Mouse (Mus musculus): ENCODE measurements around the gene Tmsb15l. TPM values are rescaled to one million over a fixed set of nuclear protein-coding genes. Genes with fewer than 3 reads are reported as not detected.
"Not testable (repeated sequence)": the region's sequence is repeated elsewhere in the genome, so short reads cannot be mapped to it uniquely, and the experiment has no call there.

Tmsb15l gene
- total RNA-seq, 1 experiment, result 4.6 TPM

DNA sequence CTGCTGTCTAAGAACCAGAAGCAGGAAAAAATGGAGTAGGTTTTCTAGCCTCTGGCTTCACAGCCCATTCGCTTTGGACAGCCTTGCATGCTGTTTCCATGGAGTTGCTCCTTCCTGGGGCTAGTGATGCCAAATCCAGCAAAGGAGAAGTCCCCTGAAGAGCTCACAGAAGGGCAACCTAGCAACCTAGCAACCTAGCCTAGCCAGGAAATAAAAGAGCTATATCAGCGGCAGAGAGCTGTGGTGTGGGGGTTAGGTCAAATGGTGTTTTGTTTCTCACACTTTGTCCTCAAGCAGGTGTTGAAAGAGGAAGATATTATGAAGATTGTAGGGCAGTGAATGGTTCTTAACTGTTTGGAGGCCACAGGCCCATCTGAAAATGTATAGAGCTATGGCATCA, 14.6 kb upstream of the Tmsb15l start:
- DNase-seq (ENCODE audit: low read depth, low spot score), result no peak
- Histone ChIP-seq H3K36me3 (ENCODE audit: control insufficient read depth, insufficient read depth, low read length, poor library complexity, severe bottlenecking) (no peaks in the 10 kb centered on the region), H3K4me3 (ENCODE audit: insufficient read depth in 1 of 2, low read depth in 1 of 2, low read length in 2 of 2, poor library complexity in 1 of 2, severe bottlenecking in 1 of 2) (no peak overlapping the region), H3K9ac (ENCODE audit: insufficient read depth, low read depth, low read length, poor library complexity, severe bottlenecking) (no peak overlapping the region), H3K27ac (ENCODE audit: insufficient read depth, low read depth, low read length, poor library complexity, severe bottlenecking) (no peak overlapping the region), H3K4me1 (ENCODE audit: control insufficient read depth in 2 of 2, insufficient read depth in 2 of 2, low read length in 2 of 2, poor library complexity in 1 of 2) (peaks cover 0 to 3% of the 10 kb centered on the region in 2 experiments; a peak in 1 of 4 replicates), H3K9me3 (ENCODE audit: control insufficient read depth, insufficient read depth, low read depth, low read length) (no peaks in the 10 kb centered on the region)
- TF ChIP-seq MAFK (IDR thresholded peaks at IDR 0.05; ENCODE audit: insufficient read depth, low read depth, low read length) (no peak), HCFC1 (IDR thresholded peaks at IDR 0.05; ENCODE audit: borderline replicate concordance, insufficient read depth, low read length) (no peak), ZNF384 (IDR thresholded peaks at IDR 0.05; ENCODE audit: low read depth, low read length) (no peak), CHD2 (IDR thresholded peaks at IDR 0.05; ENCODE audit: low read depth, low read length) (no peak), ZC3H11A (IDR thresholded peaks at IDR 0.05; ENCODE audit: borderline replicate concordance, low read depth, low read length) (no peak)
- in situ Hi-C loops (cut with MboI; ENCODE audit: low sequenced_read_pairs in 2 of 2, unreplicated experiment in 2 of 2), result no loop called here

- TF ChIP-seq ZNF384 (IDR thresholded peaks at IDR 0.05; ENCODE audit: low read depth, low read length) (no peak), HCFC1 (IDR thresholded peaks at IDR 0.05; ENCODE audit: borderline replicate concordance, insufficient read depth, low read length) (no peak), ZC3H11A (IDR thresholded peaks at IDR 0.05; ENCODE audit: borderline replicate concordance, low read depth, low read length) (no peak), MAFK (IDR thresholded peaks at IDR 0.05; ENCODE audit: insufficient read depth, low read depth, low read length) (no peak), CHD2 (IDR thresholded peaks at IDR 0.05; ENCODE audit: low read depth, low read length) (no peak)
- Histone ChIP-seq H3K4me1 (ENCODE audit: control insufficient read depth in 2 of 2, insufficient read depth in 2 of 2, low read length in 2 of 2, poor library complexity in 1 of 2) (peaks cover 0 to 1% of the 10 kb centered on the region in 2 experiments; a peak in 1 of 4 replicates), H3K9me3 (ENCODE audit: control insufficient read depth, insufficient read depth, low read depth, low read length) (no peaks in the 10 kb centered on the region), H3K9ac (ENCODE audit: insufficient read depth, low read depth, low read length, poor library complexity, severe bottlenecking) (no peak overlapping the region), H3K4me3 (ENCODE audit: insufficient read depth in 1 of 2, low read depth in 1 of 2, low read length in 2 of 2, poor library complexity in 1 of 2, severe bottlenecking in 1 of 2) (no peak overlapping the region), H3K27ac (ENCODE audit: insufficient read depth, low read depth, low read length, poor library complexity, severe bottlenecking) (no peak overlapping the region), H3K36me3 (ENCODE audit: control insufficient read depth, insufficient read depth, low read length, poor library complexity, severe bottlenecking) (no peaks in the 10 kb centered on the region)
- in situ Hi-C loops (cut with MboI; ENCODE audit: low sequenced_read_pairs in 2 of 2, unreplicated experiment in 2 of 2), result no loop called here
- DNase-seq (ENCODE audit: low read depth, low spot score), result no peak
Observed at GRCm38 (mm10) chrX:136986039-136986438, 9.4 kb upstream of the Tmsb15l start.

DNA sequence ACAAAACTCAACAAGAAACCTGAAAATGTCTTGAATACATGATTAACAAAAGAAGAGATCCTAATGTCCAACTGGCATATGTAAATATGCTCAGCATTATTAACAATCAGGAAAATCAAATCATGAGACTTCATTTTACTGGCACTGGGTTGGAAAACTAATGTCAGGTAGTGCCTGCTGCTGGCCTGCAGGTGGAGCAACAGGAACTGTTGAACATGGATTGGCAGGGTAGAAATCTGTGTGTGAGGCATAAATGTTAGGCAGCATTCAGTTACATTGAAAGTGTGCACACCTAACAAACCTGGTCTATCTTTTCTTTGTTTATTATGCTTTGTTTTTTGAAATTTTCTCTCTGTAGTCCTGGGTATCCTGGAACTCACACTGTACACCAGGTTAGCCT, 1.9 kb upstream of the Tmsb15l start:
- Histone ChIP-seq H3K36me3 (ENCODE audit: control insufficient read depth, insufficient read depth, low read length, poor library complexity, severe bottlenecking) (no peaks in the 10 kb centered on the region), H3K27ac (ENCODE audit: insufficient read depth, low read depth, low read length, poor library complexity, severe bottlenecking) (no peak overlapping the region), H3K4me1 (ENCODE audit: control insufficient read depth in 2 of 2, insufficient read depth in 2 of 2, low read length in 2 of 2, poor library complexity in 1 of 2) (no peaks in the 10 kb centered on the region), H3K4me3 (ENCODE audit: insufficient read depth in 1 of 2, low read depth in 1 of 2, low read length in 2 of 2, poor library complexity in 1 of 2, severe bottlenecking in 1 of 2) (peak overlapping the region in 1 of 2 experiments; percentile 64; a peak in 2 of 4 replicates), H3K9ac (ENCODE audit: insufficient read depth, low read depth, low read length, poor library complexity, severe bottlenecking) (no peak overlapping the region), H3K9me3 (ENCODE audit: control insufficient read depth, insufficient read depth, low read depth, low read length) (no peaks in the 10 kb centered on the region)
- no peak for DNase-seq (ENCODE audit: low read depth, low spot score)
- in situ Hi-C loops (cut with MboI; ENCODE audit: low sequenced_read_pairs in 2 of 2, unreplicated experiment in 2 of 2), result no loop called here
- no peak for TF ChIP-seq MAFK (IDR thresholded peaks at IDR 0.05; ENCODE audit: insufficient read depth, low read depth, low read length)
- TF ChIP-seq ZNF384 (IDR thresholded peaks at IDR 0.05; ENCODE audit: low read depth, low read length), result no peak
- no peak for TF ChIP-seq CHD2 (IDR thresholded peaks at IDR 0.05; ENCODE audit: low read depth, low read length)
- no peak for TF ChIP-seq HCFC1 (IDR thresholded peaks at IDR 0.05; ENCODE audit: borderline replicate concordance, insufficient read depth, low read length)
- TF ChIP-seq ZC3H11A (IDR thresholded peaks at IDR 0.05; ENCODE audit: borderline replicate concordance, low read depth, low read length), result no peak

- H3K27ac ChIP-seq (ENCODE audit: insufficient read depth, low read depth, low read length, poor library complexity, severe bottlenecking); H3K9me3 ChIP-seq (ENCODE audit: control insufficient read depth, insufficient read depth, low read depth, low read length); DNase-seq (ENCODE audit: low read depth, low spot score); in situ Hi-C loops (cut with MboI; ENCODE audit: low sequenced_read_pairs in 2 of 2, unreplicated experiment in 2 of 2); H3K36me3 ChIP-seq (ENCODE audit: control insufficient read depth, insufficient read depth, low read length, poor library complexity, severe bottlenecking); H3K4me1 ChIP-seq (ENCODE audit: control insufficient read depth in 2 of 2, insufficient read depth in 2 of 2, low read length in 2 of 2, poor library complexity in 1 of 2): not testable (repeated sequence)
- H3K4me3 ChIP-seq (ENCODE audit: insufficient read depth in 1 of 2, low read depth in 1 of 2, low read length in 2 of 2, poor library complexity in 1 of 2, severe bottlenecking in 1 of 2), result peak within 1 kb of the TSS; percentile 73 to 77
- peak within 1 kb of the TSS; percentile 43 for H3K9ac ChIP-seq (ENCODE audit: insufficient read depth, low read depth, low read length, poor library complexity, severe bottlenecking)
Observed at GRCm38 (mm10) chrX:136975397-136975796, 1.3 kb downstream of the Tmsb15l start, which contains the start of gene Tmsb15b2. Gene Tmsb15b2 (minus strand): TSS chrX:136975497.

DNA sequence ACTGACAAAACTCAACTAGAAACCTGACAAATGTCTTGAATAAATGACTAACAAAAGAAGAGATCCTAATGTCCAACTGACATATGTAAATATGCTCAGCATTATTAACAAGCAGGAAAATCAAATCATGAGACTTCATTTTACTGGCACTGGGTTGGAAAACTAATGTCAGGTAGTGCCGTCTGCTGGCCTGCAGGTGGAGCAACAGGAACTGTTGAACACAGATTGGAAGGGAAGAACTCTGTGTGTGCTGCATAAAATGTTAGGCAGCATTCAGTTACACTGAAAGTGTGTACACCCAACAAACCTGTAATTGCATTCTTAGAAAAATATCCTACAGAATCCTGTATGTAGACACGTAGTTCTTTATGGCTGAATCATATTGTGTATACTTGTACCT, 17.0 kb downstream of the Tmsb15l start:
- H3K27ac ChIP-seq (ENCODE audit: insufficient read depth, low read depth, low read length, poor library complexity, severe bottlenecking), result no peak overlapping the region
- H3K4me1 ChIP-seq (ENCODE audit: control insufficient read depth in 2 of 2, insufficient read depth in 2 of 2, low read length in 2 of 2, poor library complexity in 1 of 2), result no peaks in the 10 kb centered on the region
- no peaks in the 10 kb centered on the region for H3K9me3 ChIP-seq (ENCODE audit: control insufficient read depth, insufficient read depth, low read depth, low read length)
- H3K36me3 ChIP-seq (ENCODE audit: control insufficient read depth, insufficient read depth, low read length, poor library complexity, severe bottlenecking), result no peaks in the 10 kb centered on the region
- in situ Hi-C loops (cut with MboI; ENCODE audit: low sequenced_read_pairs in 2 of 2, unreplicated experiment in 2 of 2), result no loop called here
- no peak overlapping the region for H3K4me3 ChIP-seq (ENCODE audit: insufficient read depth in 1 of 2, low read depth in 1 of 2, low read length in 2 of 2, poor library complexity in 1 of 2, severe bottlenecking in 1 of 2)
- no peak for DNase-seq (ENCODE audit: low read depth, low spot score)
- no peak overlapping the region for H3K9ac ChIP-seq (ENCODE audit: insufficient read depth, low read depth, low read length, poor library complexity, severe bottlenecking)
- TF ChIP-seq HCFC1 (IDR thresholded peaks at IDR 0.05; ENCODE audit: borderline replicate concordance, insufficient read depth, low read length) (no peak), ZC3H11A (IDR thresholded peaks at IDR 0.05; ENCODE audit: borderline replicate concordance, low read depth, low read length) (no peak), MAFK (IDR thresholded peaks at IDR 0.05; ENCODE audit: insufficient read depth, low read depth, low read length) (no peak), ZNF384 (IDR thresholded peaks at IDR 0.05; ENCODE audit: low read depth, low read length) (no peak), CHD2 (IDR thresholded peaks at IDR 0.05; ENCODE audit: low read depth, low read length) (no peak)

DNA sequence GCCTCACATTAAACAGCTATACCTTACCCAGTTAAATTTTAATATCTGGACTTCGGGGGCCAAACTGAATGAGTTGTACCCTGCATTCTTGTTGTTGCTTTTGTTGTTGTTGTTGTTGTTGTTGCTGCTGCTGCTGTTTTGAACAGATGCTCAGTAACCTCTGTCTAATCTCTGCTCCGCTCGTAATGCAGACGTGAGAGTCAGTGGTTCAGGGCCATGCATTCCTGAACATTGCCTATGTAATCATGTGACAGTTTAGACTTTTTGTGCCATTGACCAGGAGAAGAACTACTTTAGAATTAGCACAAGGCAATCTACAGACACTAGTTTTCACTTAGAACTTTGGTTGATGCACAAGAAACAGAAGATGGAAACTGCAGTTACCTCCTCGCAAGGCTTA, 18.4 kb downstream of the Tmsb15l start:
- in situ Hi-C loops (cut with MboI; ENCODE audit: low sequenced_read_pairs in 2 of 2, unreplicated experiment in 2 of 2); H3K9ac ChIP-seq (ENCODE audit: insufficient read depth, low read depth, low read length, poor library complexity, severe bottlenecking); H3K36me3 ChIP-seq (ENCODE audit: control insufficient read depth, insufficient read depth, low read length, poor library complexity, severe bottlenecking); H3K9me3 ChIP-seq (ENCODE audit: control insufficient read depth, insufficient read depth, low read depth, low read length); H3K27ac ChIP-seq (ENCODE audit: insufficient read depth, low read depth, low read length, poor library complexity, severe bottlenecking); DNase-seq (ENCODE audit: low read depth, low spot score); H3K4me1 ChIP-seq (ENCODE audit: control insufficient read depth in 2 of 2, insufficient read depth in 2 of 2, low read length in 2 of 2, poor library complexity in 1 of 2): not testable (repeated sequence)
- H3K4me3 ChIP-seq (ENCODE audit: insufficient read depth in 1 of 2, low read depth in 1 of 2, low read length in 2 of 2, poor library complexity in 1 of 2, severe bottlenecking in 1 of 2), result peak overlapping the region in 1 of 2 experiments; percentile 28; a peak in 1 of 4 replicates

- H3K4me1 ChIP-seq (ENCODE audit: control insufficient read depth in 2 of 2, insufficient read depth in 2 of 2, low read length in 2 of 2, poor library complexity in 1 of 2); H3K9ac ChIP-seq (ENCODE audit: insufficient read depth, low read depth, low read length, poor library complexity, severe bottlenecking); in situ Hi-C loops (cut with MboI; ENCODE audit: low sequenced_read_pairs in 2 of 2, unreplicated experiment in 2 of 2): not testable (repeated sequence)
Observed at GRCm38 (mm10) chrX:136957583-136958279, 18.9 kb downstream of the Tmsb15l start.

More at GRCm38 (mm10) chrX:136957583-136958279, 18.9 kb downstream of the Tmsb15l start:
- H3K9me3 ChIP-seq (ENCODE audit: control insufficient read depth, insufficient read depth, low read depth, low read length); H3K27ac ChIP-seq (ENCODE audit: insufficient read depth, low read depth, low read length, poor library complexity, severe bottlenecking); H3K36me3 ChIP-seq (ENCODE audit: control insufficient read depth, insufficient read depth, low read length, poor library complexity, severe bottlenecking): not testable (repeated sequence)
- DNase-seq (ENCODE audit: low read depth, low spot score), result peak; percentile 52
- peak overlapping the region; percentile 50 to 76 for H3K4me3 ChIP-seq (ENCODE audit: insufficient read depth in 1 of 2, low read depth in 1 of 2, low read length in 2 of 2, poor library complexity in 1 of 2, severe bottlenecking in 1 of 2)

All from ES-E14 (cell line).